Mouse (Mus musculus) limb, embryonic 12.5 days (tissue): ENCODE data around the gene D330020A13Rik. TPM values are rescaled to one million over a fixed set of nuclear protein-coding genes. Genes with fewer than 3 reads are reported as not detected.
"Not testable (repeated sequence)": the region's sequence is repeated elsewhere in the genome, so short reads cannot be mapped to it uniquely, and the experiment has no call there.

Experiments used
- ATAC-seq: fragments of 200-750 bp; cut with Nextera tagmentation; 2 replicates; pipeline ENCODE4 v1.8.0; 2017; ENCODE audit warnings: low read depth, moderate TSS enrichment; ENCODE audit not compliant: insufficient number of reproducible peaks, insufficient read depth, low FRiP score, low TSS enrichment
- H3K27ac ChIP-seq: fragments of 300-500 bp; sonication (generic); 2 replicates; pipeline ENCODE4 v1.5.1; 2016; ENCODE audit warnings: mild to moderate bottlenecking, moderate library complexity
- H3K27me3 ChIP-seq: fragments of 300-500 bp; sonication (generic); 2 replicates; pipeline ENCODE4 v1.6.1; 2016; ENCODE audit warnings: mild to moderate bottlenecking, moderate library complexity
- H3K36me3 ChIP-seq: fragments of 300-500 bp; sonication (generic); 2 replicates; pipeline ENCODE4 v1.6.1; 2016; ENCODE audit warnings: mild to moderate bottlenecking, moderate library complexity
- H3K4me1 ChIP-seq: fragments of 300-500 bp; sonication (generic); replicated peaks from 2 replicates; pipeline ENCODE4 v1.6.1; 2016
- H3K4me2 ChIP-seq: fragments of 300-500 bp; sonication (generic); 2 replicates; pipeline ENCODE4 v1.6.1; 2016; ENCODE audit warnings: mild to moderate bottlenecking, moderate library complexity
- H3K4me3 ChIP-seq: fragments of 300-500 bp; sonication (generic); replicated peaks from 2 replicates; pipeline ENCODE4 v1.5.1; 2016; ENCODE audit warnings: mild to moderate bottlenecking
- H3K9ac ChIP-seq: fragments of 300-500 bp; sonication (generic); replicated peaks from 2 replicates; pipeline ENCODE4 v1.6.1; 2016; ENCODE audit warnings: mild to moderate bottlenecking, moderate library complexity
- H3K9me3 ChIP-seq: fragments of 300-500 bp; sonication (generic); 2 replicates; pipeline ENCODE4 v1.6.1; 2016; ENCODE audit warnings: mild to moderate bottlenecking, moderate library complexity
- WGBS: fragments of 180-500 bp; shearing (Covaris S2); methylation state at CpG from one replicate; pipeline ENCODE4 v1.1.7; 2016; 5-methylcytosine and 5-hydroxymethylcytosine counted together
- polyA plus RNA-seq: library from polyadenylated mRNA; unstranded; fragments of >200 nt; fragmentation: Nextera tagmentation; extraction: Ambion mirVana; gene quantifications from 2 replicates; pipeline ENCODE4 v1.2.1, GENCODE M21; 2016

The D330020A13Rik gene
- polyA plus RNA-seq, 1 experiment from 2014 or later = 0.35 TPM

DNA sequence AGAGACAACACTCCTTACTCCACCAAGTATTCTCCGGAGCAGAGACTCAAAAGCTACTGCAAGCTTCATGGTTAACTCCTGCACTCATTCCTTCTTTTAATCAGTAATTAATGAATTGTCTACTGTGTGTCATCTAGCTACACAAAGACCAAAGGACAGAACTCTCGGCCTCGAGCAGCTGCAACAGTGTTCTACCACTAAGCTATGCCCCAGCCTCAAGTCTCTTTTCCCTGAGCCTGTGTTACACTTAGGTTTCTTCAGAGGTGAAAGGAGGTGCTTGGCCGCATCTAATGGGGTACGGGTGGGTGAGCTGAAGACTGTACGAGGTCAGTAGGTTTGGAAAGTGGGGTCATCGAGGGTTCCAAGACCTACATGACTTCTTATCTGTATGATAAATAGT, 30.6 kb upstream of the D330020A13Rik start:
- ATAC-seq = no peak
- H3K4me1 ChIP-seq = peaks cover 9% of the 10 kb centered on the region
- 83% methylated on average over 7 of the region's 7 CpGs for WGBS

DNA sequence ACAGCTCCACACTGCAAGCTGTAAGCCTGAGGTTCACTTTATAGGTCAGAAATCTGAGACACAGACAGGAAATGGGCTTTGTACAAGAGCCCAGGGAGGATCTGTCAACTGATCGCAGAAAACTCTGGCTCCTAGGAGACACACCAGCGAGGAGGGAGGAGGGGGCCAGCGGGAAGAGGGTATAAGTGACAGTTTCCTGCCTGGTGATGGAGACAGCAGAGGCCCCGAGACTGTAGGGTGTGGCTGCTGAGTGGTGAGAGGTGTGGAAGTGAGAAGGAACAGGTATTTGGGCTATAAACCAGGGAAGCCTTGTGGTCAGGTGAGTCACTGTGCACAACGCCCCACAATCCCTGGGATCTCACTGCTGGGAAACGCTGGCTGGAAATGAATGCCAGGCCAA, 30.0 kb upstream of the D330020A13Rik start:
- no peak overlapping the region for H3K27ac ChIP-seq
- no peak overlapping the region for H3K4me3 ChIP-seq
- ATAC-seq = no peak
- H3K4me2 ChIP-seq = no peak overlapping the region
- H3K9ac ChIP-seq = no peak overlapping the region
- H3K4me1 ChIP-seq = peaks cover 9% of the 10 kb centered on the region
- no peaks in the 10 kb centered on the region for H3K36me3 ChIP-seq
- H3K9me3 ChIP-seq = no peaks in the 10 kb centered on the region
- no peaks in the 10 kb centered on the region for H3K27me3 ChIP-seq
- 31% methylated on average over 6 of the region's 6 CpGs for WGBS

More for the DNA sequence above, 30.6 kb upstream of the D330020A13Rik start:
- Histone ChIP-seq H3K9ac (no peak overlapping the region), H3K36me3 (no peaks in the 10 kb centered on the region), H3K9me3 (no peaks in the 10 kb centered on the region), H3K27ac (no peak overlapping the region), H3K4me3 (no peak overlapping the region), H3K27me3 (no peaks in the 10 kb centered on the region), H3K4me2 (no peak overlapping the region)

DNA sequence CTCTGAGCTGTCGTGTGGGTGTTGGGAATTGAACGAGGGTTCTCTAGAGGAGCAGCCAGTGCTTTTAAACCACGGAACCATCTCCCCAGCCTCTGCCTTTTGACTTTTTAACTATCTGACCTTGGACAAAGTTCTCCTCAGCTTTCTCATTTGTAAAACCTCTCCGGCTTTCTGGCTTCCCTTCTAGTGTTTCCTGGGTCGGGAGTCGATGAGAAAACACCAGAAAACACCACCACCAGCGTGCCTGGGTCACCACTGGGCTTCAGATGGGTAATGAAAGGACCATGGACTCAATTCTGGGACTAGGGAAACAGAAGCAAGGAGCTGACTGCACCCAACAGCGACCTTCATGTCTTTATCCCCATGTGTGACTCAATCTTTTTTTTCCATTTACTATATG, 20.0 kb upstream of the D330020A13Rik start:
- no peaks in the 10 kb centered on the region for H3K27me3 ChIP-seq
- no peak overlapping the region for H3K9ac ChIP-seq
- no peaks in the 10 kb centered on the region for H3K36me3 ChIP-seq
- H3K27ac ChIP-seq = no peak overlapping the region
- H3K4me3 ChIP-seq = no peak overlapping the region
- no peak for ATAC-seq
- H3K9me3 ChIP-seq = no peaks in the 10 kb centered on the region
- H3K4me2 ChIP-seq = no peak overlapping the region
- peaks cover 8% of the 10 kb centered on the region; the same call in 1 of the 2 replicates for H3K4me1 ChIP-seq
- 79% methylated on average over 8 of the region's 8 CpGs for WGBS

DNA sequence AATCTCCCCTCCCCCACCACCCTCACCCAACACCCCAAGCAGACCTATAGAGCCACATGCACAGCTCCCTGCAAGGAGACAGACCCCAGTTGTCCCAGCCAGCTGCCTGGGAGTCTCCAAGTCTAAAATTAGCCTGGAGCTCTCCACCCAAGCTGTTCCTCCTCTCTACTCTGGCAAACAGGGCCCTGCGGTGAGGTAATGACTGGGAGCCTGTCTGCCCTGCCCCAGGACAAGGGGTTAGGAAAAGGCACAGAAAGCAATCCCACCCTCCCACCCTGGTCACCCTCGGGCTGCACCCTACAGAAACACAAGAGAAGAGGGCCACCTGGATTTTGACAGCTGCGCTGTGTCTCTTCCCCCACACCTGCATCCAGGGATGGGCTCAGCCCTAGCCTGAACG, 19.3 kb upstream of the D330020A13Rik start:
- Histone ChIP-seq H3K4me1 (peaks cover 8% of the 10 kb centered on the region; the same call in 1 of the 2 replicates), H3K9ac (no peak overlapping the region; the same call in 1 of the 2 replicates), H3K4me2 (no peak overlapping the region), H3K9me3 (no peaks in the 10 kb centered on the region), H3K27ac (no peak overlapping the region), H3K4me3 (no peak overlapping the region), H3K27me3 (no peaks in the 10 kb centered on the region), H3K36me3 (no peaks in the 10 kb centered on the region)
- 50% methylated on average over 4 of the region's 4 CpGs for WGBS
- ATAC-seq = no peak

DNA sequence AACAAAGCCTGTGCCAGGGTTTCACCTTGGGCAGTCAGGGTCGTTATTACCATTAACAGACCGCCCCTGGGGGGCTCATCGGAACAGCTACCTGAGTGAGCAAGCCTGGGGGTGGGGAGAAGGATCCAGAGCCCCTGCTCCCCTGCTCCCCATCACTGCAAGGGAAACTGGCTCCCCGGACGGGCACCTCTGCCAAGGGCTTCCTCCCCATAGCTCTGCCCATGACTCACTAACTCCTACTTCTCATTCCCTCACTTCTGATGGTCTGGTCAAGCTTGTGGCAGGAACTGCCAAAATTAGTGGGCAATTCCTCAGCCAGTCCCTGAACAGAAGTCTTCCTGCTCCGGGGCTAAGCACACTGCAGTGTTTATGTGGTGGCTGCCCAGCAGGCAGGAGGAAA, 18.9 kb upstream of the D330020A13Rik start:
- H3K4me2 ChIP-seq = no peak overlapping the region
- H3K4me3 ChIP-seq = no peak overlapping the region
- peaks cover 8% of the 10 kb centered on the region; the same call in 1 of the 2 replicates for H3K4me1 ChIP-seq
- no peaks in the 10 kb centered on the region for H3K9me3 ChIP-seq
- no peaks in the 10 kb centered on the region for H3K36me3 ChIP-seq
- H3K9ac ChIP-seq = no peak overlapping the region; the same call in 1 of the 2 replicates
- no peaks in the 10 kb centered on the region for H3K27me3 ChIP-seq
- no peak for ATAC-seq
- H3K27ac ChIP-seq = 0 out of 2 replicates have a peak overlapping the region, but pooled peaks have one; percentile 12
- 41% methylated on average over 6 of the region's 6 CpGs for WGBS

DNA sequence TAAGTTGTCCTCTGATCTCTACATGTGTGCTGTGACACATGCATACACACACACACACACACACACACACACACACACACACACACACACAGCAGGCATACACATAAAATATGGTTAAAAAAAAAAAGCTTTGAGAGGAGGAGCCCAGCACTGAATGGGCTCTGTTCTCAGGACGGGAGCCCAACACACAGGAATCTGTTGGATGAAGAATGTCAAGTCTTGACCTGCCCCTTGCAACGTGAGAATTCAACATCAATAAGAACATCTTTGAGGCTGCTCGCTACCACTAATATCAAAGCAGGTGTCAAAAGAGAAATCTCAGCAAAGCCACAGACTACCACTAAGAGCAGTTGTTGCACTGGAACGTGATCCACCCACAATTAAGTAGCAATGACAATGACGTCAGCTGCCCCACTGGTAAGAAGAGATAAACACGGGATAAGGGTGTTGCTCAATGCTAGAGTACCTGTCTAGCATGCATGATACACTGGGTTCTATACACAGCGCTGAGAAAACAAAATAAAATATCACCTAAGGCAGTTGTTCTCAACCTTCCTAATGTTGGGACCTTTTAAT, 17.2 kb upstream of the D330020A13Rik start:
- H3K4me1 ChIP-seq = peaks cover 8% of the 10 kb centered on the region; the same call in 1 of the 2 replicates
- no peak overlapping the region for H3K4me2 ChIP-seq
- no peaks in the 10 kb centered on the region for H3K36me3 ChIP-seq
- H3K27me3 ChIP-seq = no peaks in the 10 kb centered on the region
- no peak overlapping the region for H3K4me3 ChIP-seq
- 75% methylated on average over 7 of the region's 7 CpGs for WGBS
- H3K27ac ChIP-seq = no peak overlapping the region
- H3K9me3 ChIP-seq = no peaks in the 10 kb centered on the region
- ATAC-seq = no peak
- no peak overlapping the region for H3K9ac ChIP-seq

DNA sequence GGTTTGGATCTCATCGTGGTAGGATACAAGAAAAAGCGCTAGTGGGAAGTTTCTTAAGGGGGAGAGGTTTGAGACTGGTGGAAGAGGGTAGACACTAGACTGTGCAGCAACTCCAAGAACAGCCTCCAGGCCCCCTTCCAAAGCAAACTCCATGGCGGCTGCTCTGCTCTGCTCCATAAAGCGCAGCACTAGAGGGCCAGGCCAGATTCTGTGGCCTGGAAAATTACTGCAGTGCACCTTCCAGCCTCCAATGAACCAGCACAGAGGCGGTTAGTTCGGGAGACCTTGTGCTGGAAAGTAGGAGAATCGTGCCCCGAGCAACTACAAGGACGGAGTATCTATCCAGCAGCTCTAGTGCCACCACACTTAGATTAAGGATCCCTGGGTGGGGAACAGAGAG, 6.9 kb upstream of the D330020A13Rik start:
- Histone ChIP-seq H3K4me2 (no peak overlapping the region), H3K9me3 (no peaks in the 10 kb centered on the region)
- no peak for ATAC-seq

DNA sequence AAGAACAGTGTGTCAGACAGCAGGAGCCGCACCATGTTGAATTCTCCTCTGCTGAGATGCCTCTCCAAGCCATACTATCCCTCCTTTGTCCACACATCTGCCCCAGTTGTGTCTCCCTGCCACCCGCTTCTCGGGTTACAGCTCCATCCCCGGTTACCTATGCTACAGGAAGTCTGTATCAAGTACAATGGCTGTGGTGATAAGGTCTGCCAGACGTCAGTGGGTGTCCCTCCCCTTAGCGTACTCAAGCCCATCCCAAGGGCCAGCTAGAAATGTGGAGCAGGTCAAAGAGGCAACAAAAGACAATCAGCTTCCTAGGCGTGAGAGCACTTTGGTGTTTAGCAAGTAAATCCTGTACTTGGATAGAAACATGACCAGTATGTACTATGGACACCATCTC, 5.6 kb upstream of the D330020A13Rik start:
- H3K9me3 ChIP-seq = no peaks in the 10 kb centered on the region
- H3K9ac ChIP-seq = no peak overlapping the region
- H3K4me1 ChIP-seq = no peaks in the 10 kb centered on the region
- ATAC-seq = no peak
- H3K4me2 ChIP-seq = no peak overlapping the region
- H3K27me3 ChIP-seq = peaks cover 27% of the 10 kb centered on the region
- H3K36me3 ChIP-seq = no peaks in the 10 kb centered on the region
- WGBS = 43% methylated on average over 7 of the region's 7 CpGs
- no peak overlapping the region for H3K27ac ChIP-seq
- no peak overlapping the region for H3K4me3 ChIP-seq

More for the DNA sequence above, 6.9 kb upstream of the D330020A13Rik start:
- H3K4me1 ChIP-seq = no peaks in the 10 kb centered on the region
- no peaks in the 10 kb centered on the region for H3K36me3 ChIP-seq
- WGBS = 83% methylated on average over 9 of the region's 9 CpGs
- no peak overlapping the region for H3K27ac ChIP-seq
- no peak overlapping the region for H3K9ac ChIP-seq
- no peak overlapping the region for H3K4me3 ChIP-seq
- H3K27me3 ChIP-seq = peaks cover 14% of the 10 kb centered on the region

DNA sequence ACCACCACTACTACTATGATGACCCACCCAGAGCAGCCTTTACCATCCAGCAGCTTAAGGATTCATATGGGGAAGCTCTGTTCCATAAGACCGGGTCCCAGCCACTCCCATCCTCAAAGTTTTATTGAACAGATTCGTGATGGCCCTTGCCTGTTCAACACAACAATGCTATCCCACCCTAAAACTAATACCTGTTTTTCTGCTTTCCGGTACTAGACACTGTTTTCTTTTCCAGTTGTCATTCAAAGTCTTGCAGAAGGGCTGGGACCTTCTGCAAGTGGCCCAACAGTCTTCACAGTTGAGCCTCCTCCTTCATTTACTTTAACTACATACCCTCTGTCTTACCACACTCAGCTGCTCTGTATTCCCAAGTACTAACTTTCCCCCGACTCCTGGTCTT, 4.7 kb upstream of the D330020A13Rik start:
- H3K27me3 ChIP-seq = peaks cover 36% of the 10 kb centered on the region

DNA sequence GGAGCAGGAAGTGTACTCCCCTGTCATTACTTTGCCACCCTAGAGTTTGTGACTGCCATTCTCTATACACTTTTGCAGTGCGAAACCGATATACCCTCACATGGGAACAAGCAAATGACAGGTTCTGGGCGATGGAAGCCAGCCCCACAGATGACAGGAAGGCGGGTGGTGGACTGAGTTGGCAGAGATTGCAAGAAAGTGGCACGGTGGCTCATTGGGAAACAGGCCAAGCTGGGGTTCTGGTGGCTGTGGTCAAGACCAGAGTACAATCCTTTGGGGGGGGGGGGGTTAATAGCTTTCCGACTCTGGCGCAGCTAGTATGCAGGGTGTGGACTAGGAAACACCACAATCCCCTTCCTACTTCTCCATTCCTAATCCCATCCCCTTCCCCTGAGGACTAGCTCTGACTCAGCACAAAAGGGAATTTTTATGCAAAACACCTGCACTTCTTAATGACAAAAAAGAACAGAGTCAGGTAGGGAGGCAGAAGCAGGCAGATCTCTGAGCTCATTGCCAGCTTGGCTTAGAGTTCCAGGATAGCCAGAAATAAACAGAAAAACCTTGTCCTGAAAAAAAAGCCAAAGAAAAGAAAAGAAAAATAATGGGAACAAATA, 2.7 kb upstream of the D330020A13Rik start:
- Histone ChIP-seq H3K9ac (no peak overlapping the region), H3K27me3 (peaks cover 55% of the 10 kb centered on the region), H3K4me2 (no peak overlapping the region), H3K4me1 (no peaks in the 10 kb centered on the region), H3K27ac (no peak overlapping the region), H3K36me3 (no peaks in the 10 kb centered on the region), H3K4me3 (no peak overlapping the region), H3K9me3 (no peaks in the 10 kb centered on the region)
- 84% methylated on average over 7 of the region's 7 CpGs for WGBS
- ATAC-seq = no peak

More for the DNA sequence above, 4.7 kb upstream of the D330020A13Rik start:
- H3K4me3 ChIP-seq = no peak overlapping the region
- no peaks in the 10 kb centered on the region for H3K36me3 ChIP-seq
- no peak overlapping the region for H3K27ac ChIP-seq
- WGBS = 84% methylated on average over 4 of the region's 4 CpGs
- no peak overlapping the region for H3K4me2 ChIP-seq
- no peak for ATAC-seq
- H3K9me3 ChIP-seq = no peaks in the 10 kb centered on the region
- H3K4me1 ChIP-seq = no peaks in the 10 kb centered on the region
- no peak overlapping the region for H3K9ac ChIP-seq

DNA sequence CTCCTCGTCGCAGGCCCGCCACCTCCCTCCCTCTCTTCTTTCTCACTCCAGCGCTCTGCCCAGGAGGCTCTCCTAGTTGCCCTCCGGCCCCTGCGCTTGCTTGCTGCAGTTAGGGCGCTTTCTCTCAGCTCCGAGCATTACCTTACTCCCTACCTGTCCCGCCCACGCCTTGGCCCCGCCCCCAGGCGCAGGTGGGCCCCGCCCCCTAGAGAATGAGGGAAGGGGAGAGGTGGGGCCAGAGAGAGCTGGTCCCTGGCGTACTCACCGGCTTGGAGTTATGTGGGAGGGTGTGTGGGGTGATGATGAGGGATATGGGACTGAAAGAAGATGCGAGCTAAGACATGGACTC, 595 bp downstream of the D330020A13Rik start:
- Histone ChIP-seq H3K36me3 (no peaks in the 10 kb centered on the region), H3K27ac (no peak overlapping the region), H3K4me1 (no peaks in the 10 kb centered on the region), H3K27me3 (peaks cover 52% of the 10 kb centered on the region), H3K9me3 (no peaks in the 10 kb centered on the region), H3K4me3 (peak overlapping the region; percentile 70), H3K9ac (peak overlapping the region; percentile 63), H3K4me2 (peak overlapping the region; percentile 95)
- peak; percentile 39; the same call in 1 of the 2 replicates for ATAC-seq
- 1% methylated on average over 16 of the region's 16 CpGs for WGBS

DNA sequence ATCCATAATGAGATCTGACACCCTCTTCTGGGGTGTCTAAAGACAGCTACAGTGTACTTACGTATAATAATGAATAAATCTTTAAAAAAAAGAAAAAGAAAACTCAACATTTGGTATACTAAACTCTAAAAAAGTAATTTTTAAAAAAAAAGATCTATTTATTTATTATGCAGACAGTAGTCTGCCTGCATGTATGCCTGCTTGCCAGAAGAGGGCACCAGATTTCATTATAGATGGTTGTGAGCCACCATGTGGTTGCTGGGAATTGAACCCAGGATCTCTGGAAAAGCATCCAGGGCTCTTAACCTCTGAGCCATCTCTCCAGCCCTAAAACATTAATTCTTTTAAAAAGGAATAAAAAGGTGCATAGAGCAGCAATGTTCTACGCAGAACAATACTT, 2.4 kb downstream of the D330020A13Rik start:
- not testable (repeated sequence) for H3K4me2 ChIP-seq, H3K4me3 ChIP-seq, H3K9me3 ChIP-seq, H3K4me1 ChIP-seq, H3K9ac ChIP-seq, H3K27ac ChIP-seq, ATAC-seq, H3K36me3 ChIP-seq
- WGBS = 83% methylated on average over 2 of the region's 2 CpGs
- H3K27me3 ChIP-seq = peaks cover 48% of the 10 kb centered on the region
